Mouse (Mus musculus) brain, adult 2 months (tissue): Measurements from ENCODE around the gene Nr1h2.

Experiments used
- DNase-seq: peaks from one replicate; pipeline ENCODE4 v3.0.0; 2011; ENCODE audit warnings: low read depth, low spot score

Nr1h2 gene

GRCm38 (mm10) chr7:44549621-44550408 is 3.9 kb downstream of the Nr1h2 start:
- no peak for DNase-seq

- DNase-seq: peak; percentile 99
Measured at GRCm38 (mm10) chr7:44548497-44549087, 5.2 kb downstream of the Nr1h2 start, which contains the start of gene Pold1. Gene Pold1, minus strand, starts transcription at chr7:44548849.

- no peak for DNase-seq
Measured at GRCm38 (mm10) chr7:44547725-44548124, 6.0 kb downstream of the Nr1h2 start.

- no peak for DNase-seq
Measured at GRCm38 (mm10) chr7:44547041-44547440, 6.7 kb downstream of the Nr1h2 start.

GRCm38 (mm10) chr7:44546274-44546673 is 7.5 kb downstream of the Nr1h2 start:
- DNase-seq: no peak

GRCm38 (mm10) chr7:44543071-44543470 is 10.7 kb downstream of the Nr1h2 start:
- DNase-seq: no peak

GRCm38 (mm10) chr7:44542555-44542954 is 11.2 kb downstream of the Nr1h2 start:
- no peak for DNase-seq

GRCm38 (mm10) chr7:44538756-44539624 is 14.8 kb downstream of the Nr1h2 start:
- no peak for DNase-seq

- peak; percentile 37 for DNase-seq
Measured at GRCm38 (mm10) chr7:44537496-44537895, 16.3 kb downstream of the Nr1h2 start.

- no peak for DNase-seq
Measured at GRCm38 (mm10) chr7:44537009-44537408, 16.7 kb downstream of the Nr1h2 start.

GRCm38 (mm10) chr7:44536590-44536968 is 17.2 kb downstream of the Nr1h2 start:
- peak; percentile 95 for DNase-seq

GRCm38 (mm10) chr7:44535657-44536589 is 17.8 kb downstream of the Nr1h2 start:
- no peak for DNase-seq

- DNase-seq: no peak
Measured at GRCm38 (mm10) chr7:44534656-44535441, 18.9 kb downstream of the Nr1h2 start.

GRCm38 (mm10) chr7:44534242-44534641 is 19.5 kb downstream of the Nr1h2 start:
- no peak for DNase-seq

- DNase-seq: no peak
Measured at GRCm38 (mm10) chr7:44533746-44534045, 20.1 kb downstream of the Nr1h2 start.

- DNase-seq: no peak
Measured at GRCm38 (mm10) chr7:44532918-44533745, 20.6 kb downstream of the Nr1h2 start.

- DNase-seq: no peak
Measured at GRCm38 (mm10) chr7:44531946-44532732, 21.6 kb downstream of the Nr1h2 start, which contains the start of gene Spib. Gene Spib, minus strand, starts transcription at chr7:44532071.

GRCm38 (mm10) chr7:44531207-44531606 is 22.5 kb downstream of the Nr1h2 start:
- no peak for DNase-seq

- DNase-seq: no peak
Measured at GRCm38 (mm10) chr7:44530507-44530906, 23.2 kb downstream of the Nr1h2 start.
